Mouse (Mus musculus): ENCODE results near the gene Snai1. TPM values are rescaled to one million over a fixed set of nuclear protein-coding genes. Genes with fewer than 3 reads are reported as not detected.

Snai1 gene
- total RNA-seq, 2 experiments from 2014 or later = 0.50 to 0.94 TPM

DNA sequence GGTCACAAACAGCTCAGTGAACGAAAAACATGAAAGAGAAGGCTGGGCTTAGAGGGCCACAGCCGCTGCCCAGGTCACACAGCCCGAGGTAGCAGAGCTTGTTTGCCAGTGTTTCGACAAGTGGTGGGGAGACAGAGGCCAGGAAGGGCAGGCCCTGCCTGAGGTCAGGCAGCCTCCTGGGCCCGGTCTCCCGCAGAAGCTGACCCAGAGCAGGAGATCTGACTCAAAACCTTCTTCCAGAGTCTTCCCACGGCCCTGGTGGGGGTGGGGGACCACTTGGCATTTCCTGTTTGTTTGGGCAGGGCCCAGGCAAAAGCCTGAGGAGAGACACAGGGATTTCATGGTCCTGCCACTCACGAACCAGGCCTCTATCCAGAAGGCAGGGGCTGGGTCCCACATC lies 48.0 kb downstream of the Snai1 start:
- DNase-seq = no peak

DNA sequence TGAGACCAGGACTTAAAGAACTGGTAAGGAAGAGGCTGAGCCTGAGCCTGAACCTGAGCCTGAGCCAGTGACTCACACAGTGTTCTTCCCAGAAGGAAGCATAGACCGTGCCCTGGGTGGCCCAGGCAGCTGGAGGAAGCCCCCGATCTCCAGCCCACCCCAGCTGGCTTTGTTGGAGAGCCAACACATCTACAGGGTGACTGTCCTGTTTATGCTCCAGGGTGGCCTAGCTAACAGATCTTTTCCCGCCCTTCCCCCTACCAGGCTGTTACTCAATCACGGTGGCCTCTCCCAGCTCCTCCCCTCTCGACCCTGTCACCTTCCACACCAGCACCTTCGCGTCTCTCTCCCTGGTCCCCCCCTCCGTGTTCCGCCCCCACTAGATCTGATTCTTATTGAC lies 49.0 kb downstream of the Snai1 start:
- no peak for DNase-seq

DNA sequence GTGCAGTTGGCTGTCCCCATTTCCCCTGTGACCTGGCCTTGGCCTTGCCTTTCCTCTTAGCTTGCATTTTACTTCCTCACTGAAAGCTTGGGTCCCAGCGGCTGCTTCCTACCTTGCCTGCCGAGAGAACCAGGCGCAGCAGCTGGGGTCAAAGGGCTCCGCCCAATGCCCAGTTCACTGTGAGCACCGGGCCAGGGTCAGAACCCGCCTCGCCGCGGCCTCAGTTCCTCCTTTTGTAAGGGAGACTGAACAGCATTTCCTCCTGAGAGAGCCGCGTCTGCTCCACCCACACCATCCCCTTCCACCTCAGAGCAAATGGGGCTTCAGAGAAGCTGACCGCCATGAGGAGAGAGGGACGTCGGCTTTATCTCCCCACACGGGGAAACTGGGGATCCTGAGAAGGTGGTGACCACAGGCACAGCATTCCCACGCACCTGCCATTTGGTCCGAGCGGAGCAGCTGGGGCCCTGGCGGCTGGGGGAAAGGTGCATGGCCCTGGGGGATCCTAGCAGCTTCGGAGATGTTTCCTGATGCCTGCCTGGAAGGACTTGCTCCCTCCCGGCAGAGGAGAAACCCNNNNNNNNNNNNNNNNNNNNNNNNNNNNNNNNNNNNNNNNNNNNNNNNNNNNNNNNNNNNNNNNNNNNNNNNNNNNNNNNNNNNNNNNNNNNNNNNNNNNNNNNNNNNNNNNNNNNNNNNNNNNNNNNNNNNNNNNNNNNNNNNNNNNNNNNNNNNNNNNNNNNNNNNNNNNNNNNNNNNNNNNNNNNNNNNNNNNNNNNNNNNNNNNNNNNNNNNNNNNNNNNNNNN lies 51.0 kb downstream of the Snai1 start:
- no peak for DNase-seq

Other genes starting within 250 kb of the Snai1 start
- 10 to 100 TPM; 44.2 to 49.7 TPM for gene B4galt5, start 189.0 kb upstream of the Snai1 start, total RNA-seq (2021)
- gene Slc9a8, start 116.5 kb upstream of the Snai1 start, total RNA-seq (2021) = 10 to 100 TPM; 28.3 to 34.1 TPM
- gene Rnf114, start 45.5 kb upstream of the Snai1 start, total RNA-seq (2021) = 10 to 100 TPM; 48.4 to 51.1 TPM
- gene Spata2, start 45.3 kb upstream of the Snai1 start, total RNA-seq (2021) = 10 to 100 TPM; 77.8 to 83.1 TPM
- gene Ube2v1, start 93.9 kb downstream of the Snai1 start, total RNA-seq (2021) = 100 to 1,000 TPM; 208 to 231 TPM
- 10 to 100 TPM; 39.4 to 47.0 TPM for gene Gm20431, start 123.3 kb downstream of the Snai1 start, total RNA-seq (2021)
- 10 to 100 TPM; 32.6 to 34.3 TPM for gene Cebpb, start 150.7 kb downstream of the Snai1 start, total RNA-seq (2021)
- gene Tmem189, start 151.6 kb downstream of the Snai1 start, total RNA-seq (2021) = 10 to 100 TPM; 46.2 to 51.6 TPM

All from layer of hippocampus, postnatal 36 days (tissue).